Mouse (Mus musculus): Measurements from ENCODE around the gene Crtam. TPM values are rescaled to one million over a fixed set of nuclear protein-coding genes. Genes with fewer than 3 reads are reported as not detected.

Gene Crtam
- total and polyA plus RNA-seq, 3 experiments, result 0.04 TPM; not detected in 2

- no peak for TF ChIP-seq BHLHE40 (IDR thresholded peaks at IDR 0.05; ENCODE audit: borderline replicate concordance, low read depth, low read length)
- TF ChIP-seq POLR2AphosphoS5 (IDR thresholded peaks at IDR 0.05; ENCODE audit: borderline replicate concordance, low read depth, low read length), result no peak
- TF ChIP-seq GABPA (IDR thresholded peaks at IDR 0.05; ENCODE audit: low read depth, low read length), result no peak
Observed at GRCm38 (mm10) chr9:40994075-40994474, 10.4 kb downstream of the Crtam start (continued).

GRCm38 (mm10) chr9:40991511-40991910, 12.9 kb downstream of the Crtam start:
- peaks cover 0 to 9% of the 10 kb centered on the region in 2 experiments; a peak in 1 of 4 replicates for H3K4me1 ChIP-seq (ENCODE audit: control insufficient read depth in 1 of 2, insufficient read depth in 2 of 2, low read length in 2 of 2)

DNA sequence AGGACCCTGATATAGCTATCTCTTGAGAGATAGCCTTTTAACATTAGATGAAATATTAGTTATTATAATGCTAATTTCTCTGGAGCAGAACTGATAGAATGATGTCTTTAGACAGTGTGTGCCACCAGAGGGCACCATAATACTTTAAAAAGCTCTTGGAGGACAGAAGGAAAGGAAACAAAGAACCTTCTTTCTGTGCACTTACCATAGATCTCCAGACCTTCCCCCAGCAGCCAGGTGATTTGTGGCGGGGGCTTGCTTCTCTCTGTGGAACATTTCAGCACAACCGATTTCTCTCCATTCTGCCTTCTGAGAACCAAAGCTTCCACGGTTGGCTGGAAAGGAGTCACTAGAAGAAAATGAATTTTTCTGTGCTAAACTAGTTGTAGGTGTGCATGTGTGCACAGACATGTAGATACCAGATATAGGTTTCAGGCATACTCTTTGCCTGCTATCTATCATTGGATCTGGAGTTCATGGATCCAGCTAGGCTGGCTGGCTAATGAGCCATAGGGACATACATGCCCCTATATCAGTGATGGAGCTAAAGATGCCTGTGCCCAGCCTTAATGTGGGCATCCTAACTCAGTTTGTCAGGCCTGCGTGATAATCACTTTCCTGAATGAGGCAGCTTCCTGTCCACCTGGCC, 14.4 kb downstream of the Crtam start:
- H3K36me3 ChIP-seq (ENCODE audit: control insufficient read depth in 1 of 2, insufficient read depth in 2 of 2, low read length in 2 of 2), result no peaks in the 10 kb centered on the region
- H3K4me3 ChIP-seq (ENCODE audit: control insufficient read depth in 1 of 2, insufficient read depth in 1 of 2, low read depth in 2 of 2, low read length in 2 of 2), result no peak overlapping the region
- H3K79me2 ChIP-seq (ENCODE audit: control insufficient read depth, insufficient read depth, low read length, poor library complexity), result no peaks in the 10 kb centered on the region
- H3K9ac ChIP-seq (ENCODE audit: control insufficient read depth, low read depth, low read length, poor library complexity, severe bottlenecking), result no peak overlapping the region
- TF ChIP-seq CTCF (IDR thresholded peaks at IDR 0.05 in 2 of 3, conservative IDR thresholded peaks at IDR 0.05 in 1 of 3; ENCODE audit: control insufficient read depth in 1 of 3, insufficient read depth in 1 of 3, low read depth in 2 of 3, low read length in 3 of 3, poor library complexity in 1 of 3, severe bottlenecking in 1 of 3), result peak; percentile 16 to 93 (median 44); a peak in 4 of 6 replicates
- peak; percentile 98 for TF ChIP-seq ZC3H11A (IDR thresholded peaks at IDR 0.05; ENCODE audit: low read depth, low read length)
- no peak for TF ChIP-seq CHD1 (IDR thresholded peaks at IDR 0.05; ENCODE audit: low read depth, low read length)
- no peak for TF ChIP-seq ZMIZ1 (IDR thresholded peaks at IDR 0.05; ENCODE audit: low read depth, low read length)
- peak; percentile 96 for TF ChIP-seq RAD21 (IDR thresholded peaks at IDR 0.05; ENCODE audit: low read depth, low read length)
- TF ChIP-seq SMC3 (IDR thresholded peaks at IDR 0.05; ENCODE audit: low read depth, low read length), result peak; percentile 99
- no peak for TF ChIP-seq ELF1 (IDR thresholded peaks at IDR 0.05; ENCODE audit: low read depth, low read length)
- H3K27me3 ChIP-seq (ENCODE audit: control insufficient read depth in 1 of 2, insufficient read depth in 2 of 2, low read length in 2 of 2), result no peaks in the 10 kb centered on the region
- H3K27ac ChIP-seq (ENCODE audit: control insufficient read depth, low read depth, low read length), result no peak overlapping the region
- no peaks in the 10 kb centered on the region for H3K9me3 ChIP-seq (replicated peaks; ENCODE audit: insufficient read depth, low read length)
- DNase-seq (ENCODE audit: low read depth, low spot score), result peak; percentile 73
- peaks cover 0 to 4% of the 10 kb centered on the region in 2 experiments; a peak in 1 of 4 replicates for H3K4me1 ChIP-seq (ENCODE audit: control insufficient read depth in 1 of 2, insufficient read depth in 2 of 2, low read length in 2 of 2)

More at GRCm38 (mm10) chr9:40991511-40991910, 12.9 kb downstream of the Crtam start:
- TF ChIP-seq NRF1 (IDR thresholded peaks at IDR 0.05; ENCODE audit: insufficient read depth, low read depth, low read length, poor library complexity, severe bottlenecking) (no peak), BHLHE40 (IDR thresholded peaks at IDR 0.05; ENCODE audit: borderline replicate concordance, low read depth, low read length) (no peak)
- no peak overlapping the region for H3K4me3 ChIP-seq (ENCODE audit: control insufficient read depth in 1 of 2, insufficient read depth in 1 of 2, low read depth in 2 of 2, low read length in 2 of 2)
- H3K79me2 ChIP-seq (ENCODE audit: control insufficient read depth, insufficient read depth, low read length, poor library complexity), result no peaks in the 10 kb centered on the region
- no peaks in the 10 kb centered on the region for H3K9me3 ChIP-seq (replicated peaks; ENCODE audit: insufficient read depth, low read length)
- no peak overlapping the region for H3K27ac ChIP-seq (ENCODE audit: control insufficient read depth, low read depth, low read length)
- 0 out of 4 replicates have a peak, but pooled peaks cover 0 to 2% of the 10 kb centered on the region in 2 experiments for H3K36me3 ChIP-seq (ENCODE audit: control insufficient read depth in 1 of 2, insufficient read depth in 2 of 2, low read length in 2 of 2)
- no peak overlapping the region for H3K9ac ChIP-seq (ENCODE audit: control insufficient read depth, low read depth, low read length, poor library complexity, severe bottlenecking)
- no peaks in the 10 kb centered on the region for H3K27me3 ChIP-seq (ENCODE audit: control insufficient read depth in 1 of 2, insufficient read depth in 2 of 2, low read length in 2 of 2)
- DNase-seq (ENCODE audit: low read depth, low spot score), result no peak
